Mouse (Mus musculus): Measurements from ENCODE around the gene Bhlhb9. TPM values are rescaled to one million over a fixed set of nuclear protein-coding genes. Genes with fewer than 3 reads are reported as not detected.

Bhlhb9 gene
- total RNA-seq, 2 experiments from 2014 or later: 63.2 to 69.1 TPM

GRCm38 (mm10) chrX:135885411-135886233, 88.2 kb downstream of the Bhlhb9 start:
- DNase-seq (ENCODE audit: low spot score in 2 of 2): peak; percentile 78 to 85

DNA sequence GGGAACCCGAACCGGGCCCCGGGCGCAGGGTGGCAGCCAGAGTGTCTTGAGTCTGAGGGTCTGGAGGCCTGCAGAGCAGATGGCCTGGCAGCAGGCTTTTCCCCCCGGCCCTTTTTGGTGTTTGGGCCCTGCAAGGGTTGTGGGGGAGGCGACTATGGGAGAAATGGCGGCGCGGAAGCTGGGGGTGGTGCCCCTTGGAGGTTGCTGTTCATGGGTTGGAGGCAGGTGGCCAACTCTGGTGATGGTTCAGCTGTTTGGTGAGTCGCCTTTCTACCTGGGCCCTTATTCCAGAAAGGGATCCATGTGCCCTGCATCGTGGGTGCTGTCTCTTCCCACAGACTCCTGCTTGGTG, 88.8 kb downstream of the Bhlhb9 start:
- peak in 1 of 2 experiments; percentile 13 for DNase-seq (ENCODE audit: low spot score in 2 of 2)

DNA sequence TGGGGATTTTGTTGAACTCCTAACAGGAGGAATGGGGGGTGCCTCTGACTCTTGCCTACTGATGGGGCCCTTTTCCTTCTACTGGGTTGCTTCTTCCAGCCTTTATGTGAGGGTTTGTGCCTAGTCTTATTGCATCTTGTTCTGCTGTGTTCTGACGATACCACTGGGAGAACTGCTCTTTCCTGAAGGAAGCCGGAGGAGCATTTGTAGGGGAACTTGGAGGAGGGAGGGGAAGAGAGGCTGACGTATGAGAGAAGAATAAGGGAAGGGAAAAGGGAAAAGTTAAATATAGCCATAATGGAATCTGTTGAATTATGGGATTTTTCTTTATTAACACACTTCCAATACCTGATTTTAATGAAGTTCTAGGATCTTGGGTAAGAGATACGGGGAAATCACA, 119.2 kb downstream of the Bhlhb9 start:
- DNase-seq (ENCODE audit: low spot score in 2 of 2): no peak

- no peak for DNase-seq (ENCODE audit: low spot score in 2 of 2)
Measured at GRCm38 (mm10) chrX:135917116-135917515, 119.7 kb downstream of the Bhlhb9 start.

- DNase-seq (ENCODE audit: low spot score in 2 of 2): peak in 1 of 2 experiments; percentile 12
Measured at GRCm38 (mm10) chrX:135922162-135922561, 124.8 kb downstream of the Bhlhb9 start.

DNA sequence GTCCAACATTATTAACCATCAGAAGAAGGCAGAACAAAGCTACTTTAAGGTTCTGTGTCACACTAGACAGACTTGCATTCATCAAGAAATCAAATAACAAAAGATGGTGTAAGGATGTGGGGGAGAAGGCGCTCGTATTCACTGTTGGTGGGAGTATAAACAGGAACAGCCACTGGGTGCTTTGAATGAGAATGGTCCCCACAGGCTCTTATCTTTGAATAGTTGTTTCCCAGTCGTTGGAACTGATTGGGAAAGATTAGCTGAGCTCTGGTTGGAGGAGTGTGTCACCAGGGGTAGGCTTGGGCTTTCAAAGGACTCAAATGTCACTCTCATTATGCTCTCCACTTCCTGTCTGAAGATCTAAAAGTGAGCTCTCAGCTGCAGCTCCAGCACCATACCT, 128.5 kb downstream of the Bhlhb9 start:
- no peak for DNase-seq (ENCODE audit: low spot score in 2 of 2)

GRCm38 (mm10) chrX:135928588-135928987, 131.2 kb downstream of the Bhlhb9 start:
- peak in 1 of 2 experiments; percentile 12 for DNase-seq (ENCODE audit: low spot score in 2 of 2)

GRCm38 (mm10) chrX:135936452-135936851, 139.1 kb downstream of the Bhlhb9 start:
- no peak for DNase-seq (ENCODE audit: low spot score in 2 of 2)

Small RNA genes lying within 50 kb of the gene (microRNA-seq; reads per million reads assigned to microRNA genes)
- gene Mir1970: 0 reads per million in 2 experiments

Other genes with a start within 250 kb of the Bhlhb9 start
- not detected for gene Nxf7, start 198.8 kb upstream of the Bhlhb9 start, total RNA-seq (2021)
- not detected for gene Prame, start 169.9 kb upstream of the Bhlhb9 start, total RNA-seq (2021)
- not detected for gene Tcp11x2, start 103.8 kb upstream of the Bhlhb9 start, total RNA-seq (2021)
- gene Tmsb15a, start 72.3 kb upstream of the Bhlhb9 start, total RNA-seq (2021): not detected
- gene Armcx5, start 54.9 kb upstream of the Bhlhb9 start, total RNA-seq (2021): 10 to 100 TPM; 27.0 to 31.8 TPM
- 100 to 1,000 TPM; 273 to 296 TPM for gene Gprasp1, start 54.9 kb upstream of the Bhlhb9 start, total RNA-seq (2021)
- 100 to 1,000 TPM; 151 to 154 TPM for gene Gprasp2, start 41.4 kb downstream of the Bhlhb9 start, total RNA-seq (2021)
- gene Arxes2, start 196.2 kb downstream of the Bhlhb9 start, total RNA-seq (2021): 10 to 100 TPM; 87.7 to 97.8 TPM
- gene Arxes1, start 235.8 kb downstream of the Bhlhb9 start, total RNA-seq (2021): 10 to 100 TPM; 65.0 to 75.1 TPM